Mouse (Mus musculus) thymus, adult 2 months (tissue): ENCODE measurements around the gene Olfr519. TPM values are rescaled to one million over a fixed set of nuclear protein-coding genes. Genes with fewer than 3 reads are reported as not detected.

Experiments used
- DNase-seq: peaks from one replicate; pipeline ENCODE4 v3.0.0; 2021
- H3K27ac ChIP-seq: fragments of 200-500 bp; 2 replicates; pipeline ENCODE4 v1.5.1; 2012; ENCODE audit warnings: low read length, control low read depth; ENCODE audit not compliant: control insufficient read depth, insufficient read depth
- H3K27me3 ChIP-seq: fragments of 200-500 bp; 2 replicates; pipeline ENCODE4 v1.6.1; 2012; ENCODE audit warnings: mild to moderate bottlenecking, low read length, moderate library complexity, mixed read lengths; ENCODE audit not compliant: control insufficient read depth, insufficient read depth
- H3K36me3 ChIP-seq: fragments of 200-500 bp; 2 replicates; pipeline ENCODE4 v1.6.1; 2012; ENCODE audit warnings: mild to moderate bottlenecking, low read length, moderate library complexity; ENCODE audit not compliant: control insufficient read depth, insufficient read depth
- H3K4me1 ChIP-seq: fragments of 200-500 bp; replicated peaks from 2 replicates; pipeline ENCODE4 v1.6.1; 2012; ENCODE audit warnings: low read length; ENCODE audit not compliant: control insufficient read depth, insufficient read depth
- H3K4me3 ChIP-seq: fragments of 200-500 bp; 2 replicates; pipeline ENCODE4 v1.5.1; 2012; ENCODE audit warnings: mild to moderate bottlenecking, low read length, control low read depth, moderate library complexity; ENCODE audit not compliant: control insufficient read depth, insufficient read depth
- CTCF ChIP-seq: fragments of 200-500 bp; IDR thresholded peaks from 2 replicates; pipeline ENCODE4 v1.5.1; 2012; ENCODE audit warnings: mild to moderate bottlenecking, control low read depth, low read length, moderate library complexity, borderline replicate concordance; ENCODE audit not compliant: control insufficient read depth, poor library complexity, insufficient read depth; ENCODE audit errors: extremely low read depth
- POLR2A ChIP-seq: fragments of 200-500 bp; IDR thresholded peaks from 2 replicates; pipeline ENCODE4 v1.6.1; 2012; ENCODE audit warnings: mild to moderate bottlenecking, low read length, control low read depth, moderate library complexity; ENCODE audit not compliant: control insufficient read depth, poor library complexity, insufficient read depth; ENCODE audit errors: extremely low read depth
- WGBS: fragments of 180-500 bp; shearing (Covaris S2); methylation state at CpG from one replicate; pipeline ENCODE4 v1.1.7; 2018; 5-methylcytosine and 5-hydroxymethylcytosine counted together
- polyA plus RNA-seq: library from polyadenylated mRNA; depleted of rRNA; stranded (reverse); fragments of >200 nt; gene quantifications from 2 replicates; pipeline ENCODE4 v1.2.3, GENCODE M21; 2012

The Olfr519 gene
- polyA plus RNA-seq, 1 experiment = not detected

DNA sequence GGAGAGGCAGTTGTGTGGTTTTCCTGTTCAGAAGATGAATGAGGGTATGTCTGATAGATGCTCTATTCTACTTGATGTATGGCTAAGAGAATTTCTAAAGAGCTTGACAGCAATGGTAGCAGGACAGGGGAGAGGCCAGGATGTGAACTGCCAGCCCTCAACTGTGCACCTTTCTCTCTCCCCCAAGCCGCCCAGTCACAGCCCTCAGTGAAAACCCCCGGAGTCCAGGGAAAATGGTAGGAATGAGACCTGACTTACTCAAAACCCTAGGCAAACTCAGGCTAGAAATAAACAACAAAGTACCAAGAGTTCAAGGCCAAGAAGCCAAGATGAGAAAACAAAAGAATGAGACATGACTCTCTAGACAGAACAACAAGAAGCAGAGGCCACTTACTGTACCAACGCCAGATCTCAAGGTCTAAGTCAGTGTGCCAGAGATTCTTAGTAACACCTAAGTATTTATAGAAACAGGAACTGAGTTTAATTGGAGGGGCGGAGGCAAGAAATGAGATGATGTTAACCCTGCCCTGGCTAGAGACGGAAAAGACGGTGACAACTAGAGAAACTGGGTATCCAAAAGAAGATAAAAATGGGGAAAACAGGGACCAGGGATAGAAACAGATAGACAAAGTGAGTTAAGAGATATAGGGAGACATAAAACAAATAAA lies 35.6 kb upstream of the Olfr519 start, which contains the start of gene Nlrp10:
Gene Nlrp10, minus strand, starts transcription at position 453 of the 668 bp plus-strand sequence.
- H3K27ac ChIP-seq = no peak within 1 kb of the TSS
- TF ChIP-seq CTCF = no peak
- no peak for TF ChIP-seq POLR2A
- no peak within 1 kb of the TSS for H3K4me3 ChIP-seq
- DNase-seq = no peak
- H3K4me1 ChIP-seq = peaks cover 2% of the 10 kb centered on the region
- 13% methylated on average over 6 of the region's 6 CpGs for WGBS
- H3K27me3 ChIP-seq = no peaks in the 10 kb centered on the region
- H3K36me3 ChIP-seq = no peaks in the 10 kb centered on the region

DNA sequence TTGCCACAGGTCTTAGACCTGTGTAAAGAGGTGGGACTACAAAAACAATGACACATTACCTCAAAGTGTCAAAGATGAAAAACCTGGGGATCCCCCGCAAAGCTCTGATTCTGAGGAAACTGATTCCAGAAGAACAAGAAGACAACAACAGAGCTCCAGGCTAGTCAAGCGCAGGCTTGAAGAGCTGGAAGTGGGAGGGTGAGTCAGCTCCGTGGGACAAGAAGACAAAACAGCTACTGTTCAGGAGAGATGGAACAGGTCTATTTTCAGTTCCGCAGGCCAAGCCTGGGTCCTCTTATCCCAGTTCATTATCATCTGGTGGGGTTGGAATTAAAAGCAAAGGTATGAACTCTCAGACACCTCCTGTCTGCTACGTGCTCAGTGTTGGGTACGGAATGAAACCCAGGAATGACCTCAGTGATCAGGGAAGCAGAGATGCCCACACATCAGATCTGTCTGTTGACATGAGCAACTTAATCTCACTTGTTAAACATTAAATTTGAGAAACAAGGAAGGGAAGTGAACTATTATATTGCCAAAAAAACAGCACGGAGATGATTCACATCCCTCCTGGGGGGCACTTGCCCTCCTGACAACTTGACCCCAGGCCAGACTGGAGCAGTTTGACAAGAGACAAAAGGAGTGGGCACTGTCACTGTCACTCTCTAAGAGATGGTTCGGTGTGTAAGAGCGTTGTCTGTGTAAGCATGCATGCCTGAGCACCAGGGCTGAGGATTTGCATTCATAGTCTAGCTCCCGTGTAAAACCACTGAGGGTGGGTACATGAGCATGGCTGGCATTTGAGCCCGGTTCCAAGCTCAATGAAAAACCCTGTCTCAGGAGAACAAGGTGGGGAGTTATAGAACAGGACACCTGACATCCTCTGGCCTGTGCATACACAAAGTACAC lies 34.3 kb upstream of the Olfr519 start:
- Histone ChIP-seq H3K27ac (no peak overlapping the region), H3K36me3 (no peaks in the 10 kb centered on the region), H3K4me1 (no peaks in the 10 kb centered on the region), H3K4me3 (no peak overlapping the region), H3K27me3 (no peaks in the 10 kb centered on the region)
- WGBS = 95% methylated on average over 11 of the region's 11 CpGs
- TF ChIP-seq CTCF (no peak), POLR2A (no peak)
- DNase-seq = no peak

DNA sequence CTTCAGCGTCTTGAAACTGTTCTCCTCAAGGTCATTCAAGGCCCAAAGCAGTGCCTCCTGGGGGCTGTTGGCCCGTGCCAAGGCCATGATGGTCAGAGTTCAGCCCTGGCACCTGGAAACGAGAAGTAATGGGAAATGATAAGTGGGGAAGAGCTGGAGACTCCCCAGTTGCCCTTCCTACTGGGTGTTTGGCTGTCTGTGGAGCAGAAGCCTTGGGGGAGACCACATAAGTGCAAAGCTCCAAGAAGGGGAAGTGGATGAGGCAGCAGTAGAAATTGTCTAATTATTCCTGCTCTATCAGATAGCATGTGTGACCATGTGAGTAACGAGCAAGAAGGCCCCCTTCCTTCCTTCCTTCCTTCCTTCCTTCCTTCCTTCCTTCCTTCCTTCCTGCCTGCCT lies 32.8 kb upstream of the Olfr519 start:
- Histone ChIP-seq H3K27ac (no peak overlapping the region), H3K36me3 (no peaks in the 10 kb centered on the region), H3K4me1 (no peaks in the 10 kb centered on the region), H3K27me3 (no peaks in the 10 kb centered on the region), H3K4me3 (no peak overlapping the region)
- DNase-seq = no peak
- TF ChIP-seq CTCF (no peak), POLR2A (no peak)
- WGBS = 50% methylated on average over 4 of the region's 4 CpGs

DNA sequence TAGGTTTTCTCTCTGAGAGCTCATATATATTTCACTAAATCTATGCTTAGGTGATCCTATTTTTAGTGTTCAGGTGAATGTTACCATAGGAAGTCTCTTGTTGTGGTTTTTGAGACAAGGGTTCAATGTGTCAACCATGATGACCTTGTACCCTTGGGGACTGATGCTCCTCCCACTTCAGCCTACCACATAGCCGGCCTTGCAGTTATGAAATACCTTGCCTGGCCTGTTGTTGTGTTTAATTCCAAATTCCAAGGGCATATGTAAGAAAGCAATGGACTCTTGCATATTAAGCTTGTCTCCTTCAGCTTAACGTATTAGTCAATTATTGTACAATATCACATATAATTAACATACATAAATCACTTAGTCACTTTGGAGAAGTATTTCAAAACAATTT lies 9.7 kb upstream of the Olfr519 start:
- no peak for TF ChIP-seq POLR2A
- no peak for TF ChIP-seq CTCF
- Histone ChIP-seq H3K27me3 (no peaks in the 10 kb centered on the region), H3K4me1 (no peaks in the 10 kb centered on the region), H3K27ac (no peak overlapping the region), H3K36me3 (no peaks in the 10 kb centered on the region), H3K4me3 (no peak overlapping the region)
- DNase-seq = no peak
- WGBS = 90% methylated on average over 2 of the region's 2 CpGs

DNA sequence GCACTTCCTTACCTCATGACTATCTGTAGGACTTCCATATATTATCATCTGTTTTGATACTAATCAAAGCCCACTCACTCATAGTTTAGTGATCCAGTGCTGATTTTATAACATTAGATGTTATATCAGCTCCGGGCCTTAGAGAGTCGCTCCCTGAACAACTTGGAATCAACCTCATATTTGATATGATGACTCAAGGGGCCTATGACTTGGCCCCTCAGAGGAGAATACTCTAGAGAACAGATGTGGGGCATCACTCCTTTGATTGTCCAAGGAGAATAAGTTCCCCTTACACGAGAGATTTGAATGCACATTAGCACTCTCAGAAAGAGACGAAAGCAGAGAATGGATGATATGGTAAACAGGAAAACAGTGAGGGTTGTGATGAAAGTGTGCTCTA lies 9.3 kb downstream of the Olfr519 start, which contains the start of gene Olfr518:
Gene Olfr518, minus strand, starts transcription at position 101 of the 400 bp plus-strand sequence.
- TF ChIP-seq POLR2A = no peak
- TF ChIP-seq CTCF = no peak
- no peaks in the 10 kb centered on the region for H3K36me3 ChIP-seq
- H3K4me1 ChIP-seq = no peaks in the 10 kb centered on the region
- H3K4me3 ChIP-seq = no peak within 1 kb of the TSS
- H3K27ac ChIP-seq = no peak within 1 kb of the TSS
- DNase-seq = no peak
- no peaks in the 10 kb centered on the region for H3K27me3 ChIP-seq
- WGBS = 82% methylated on average over 4 of the region's 4 CpGs

DNA sequence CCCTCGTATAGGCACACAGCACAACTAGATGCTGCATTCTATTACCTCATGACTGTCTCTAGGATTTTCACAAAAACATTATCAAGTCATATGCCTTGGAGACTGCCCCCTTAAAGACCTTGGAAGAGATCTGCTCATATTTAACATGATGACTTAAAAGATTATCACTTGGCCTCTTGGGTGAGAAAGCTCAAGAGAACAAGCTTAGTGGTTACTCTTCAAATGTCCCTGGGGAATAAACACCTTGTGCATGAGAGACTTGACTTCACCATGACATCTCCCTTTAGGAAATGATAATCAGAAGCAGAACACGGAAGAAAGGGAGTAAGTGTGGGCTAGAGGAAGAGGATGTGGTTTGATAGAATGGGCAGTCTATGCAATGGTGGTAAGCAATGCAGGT lies 21.9 kb downstream of the Olfr519 start, which contains the start of gene Olfr517:
Gene Olfr517, minus strand, starts transcription at position 101 of the 400 bp plus-strand sequence.
- TF ChIP-seq POLR2A = no peak
- TF ChIP-seq CTCF = no peak
- DNase-seq = no peak
- Histone ChIP-seq H3K27me3 (no peaks in the 10 kb centered on the region), H3K27ac (no peak within 1 kb of the TSS), H3K36me3 (no peaks in the 10 kb centered on the region), H3K4me1 (no peaks in the 10 kb centered on the region), H3K4me3 (no peak within 1 kb of the TSS)
- 52% methylated on average over 2 of the region's 2 CpGs for WGBS
